Mouse (Mus musculus) cerebellum, adult 11-12 months (tissue): ENCODE measurements around the gene Ahnak.

Experiments
- DNase-seq: peaks from one replicate; pipeline ENCODE4 v3.0.0; 2022

The Ahnak gene

DNA sequence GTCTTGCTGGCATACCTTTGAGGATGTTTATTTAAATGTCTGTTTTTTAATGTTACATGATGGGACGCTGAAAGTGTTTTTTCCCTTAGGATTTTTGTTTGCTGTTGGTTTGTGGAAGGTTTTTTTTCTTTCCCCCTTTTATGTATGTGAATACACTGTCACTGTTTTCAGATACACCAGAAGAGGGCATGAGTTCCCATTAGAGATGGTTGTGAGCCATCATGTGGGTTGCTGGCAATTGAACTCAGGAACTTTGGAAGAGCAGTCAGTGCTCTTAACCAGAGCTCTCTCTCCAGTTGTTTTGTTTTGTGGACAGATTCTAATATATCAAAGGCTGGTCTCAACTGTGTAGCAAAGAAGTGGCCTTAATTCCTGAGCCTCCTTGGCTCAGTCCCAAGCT lies 14.4 kb upstream of the Ahnak start:
- DNase-seq, result no peak

- no peak for DNase-seq
These were observed 13.6 kb upstream of the Ahnak start for GRCm38 (mm10) chr19:8975491-8975890.

DNA sequence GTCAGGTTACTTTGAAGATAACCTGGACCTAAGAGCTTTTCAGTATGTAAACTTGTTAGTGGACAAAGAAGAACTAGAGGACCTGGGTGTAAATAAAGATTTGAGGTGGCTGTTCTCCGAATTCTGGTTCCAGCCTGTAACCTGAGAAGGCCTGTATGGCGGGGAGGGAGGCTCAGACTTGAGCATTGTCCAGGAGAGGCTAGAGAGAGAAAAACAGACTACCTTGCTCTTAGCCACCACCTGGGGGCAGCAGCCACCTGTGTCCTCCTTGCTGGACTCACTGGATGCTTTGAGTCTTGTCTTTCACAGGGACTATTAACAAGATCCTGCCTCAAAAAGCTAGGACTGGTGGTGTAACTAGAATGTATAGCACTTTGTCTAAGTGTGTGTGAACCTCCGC lies 12.5 kb upstream of the Ahnak start:
- no peak for DNase-seq

DNA sequence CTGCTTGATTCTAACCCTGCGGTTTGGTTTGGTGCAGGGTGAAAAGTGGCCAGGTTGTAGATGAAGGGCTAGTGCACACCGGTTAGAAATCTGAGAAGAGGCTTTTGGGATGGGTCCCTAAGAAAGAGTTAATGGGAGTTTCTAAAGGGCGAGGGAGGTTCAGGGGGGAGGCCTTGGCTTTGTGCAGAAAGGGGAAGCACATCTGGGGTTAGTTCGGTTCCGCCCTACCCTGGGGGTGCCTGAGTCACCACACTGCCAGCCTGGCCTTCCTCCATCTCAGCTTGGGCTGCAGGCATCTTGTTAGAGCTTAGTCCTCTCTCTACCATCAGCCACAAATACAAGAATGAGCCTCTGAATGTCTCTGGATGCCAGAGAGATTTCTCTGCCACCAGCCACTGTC lies 8.3 kb upstream of the Ahnak start:
- DNase-seq, result no peak

DNA sequence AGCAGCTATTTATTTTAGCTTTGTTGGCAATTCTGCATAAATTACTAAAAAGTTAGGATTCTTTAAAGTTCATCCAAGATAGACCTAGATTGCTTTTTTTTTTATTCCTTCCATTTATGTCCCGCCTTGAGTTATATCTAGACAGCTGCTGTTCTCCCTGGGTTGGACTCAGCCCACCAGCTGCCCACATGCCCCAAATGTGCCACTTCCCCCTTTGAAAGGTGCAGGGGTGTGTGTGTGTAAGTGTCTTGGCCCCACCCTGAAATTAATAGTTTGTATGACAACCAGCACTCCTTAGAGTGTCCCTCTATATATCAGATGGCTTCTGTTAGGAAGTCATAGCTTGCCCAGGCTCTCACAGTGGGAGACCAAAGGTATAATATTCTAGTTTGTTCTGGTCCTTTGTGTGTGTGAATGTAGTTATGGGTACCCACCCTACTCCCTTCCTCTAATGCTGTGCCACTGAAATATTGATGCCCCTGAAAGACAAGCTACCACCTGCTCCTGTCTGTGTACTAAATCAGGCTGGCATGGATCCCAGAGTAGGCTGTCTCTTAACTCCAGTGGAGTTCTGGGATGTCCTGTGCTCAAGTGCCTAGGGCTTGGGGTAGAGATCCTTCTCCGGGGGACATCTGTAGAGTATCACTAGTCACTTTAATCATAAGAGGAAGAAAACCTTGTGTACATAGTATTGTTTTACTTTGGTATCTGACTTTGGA lies 7.5 kb upstream of the Ahnak start:
- DNase-seq, result no peak

DNA sequence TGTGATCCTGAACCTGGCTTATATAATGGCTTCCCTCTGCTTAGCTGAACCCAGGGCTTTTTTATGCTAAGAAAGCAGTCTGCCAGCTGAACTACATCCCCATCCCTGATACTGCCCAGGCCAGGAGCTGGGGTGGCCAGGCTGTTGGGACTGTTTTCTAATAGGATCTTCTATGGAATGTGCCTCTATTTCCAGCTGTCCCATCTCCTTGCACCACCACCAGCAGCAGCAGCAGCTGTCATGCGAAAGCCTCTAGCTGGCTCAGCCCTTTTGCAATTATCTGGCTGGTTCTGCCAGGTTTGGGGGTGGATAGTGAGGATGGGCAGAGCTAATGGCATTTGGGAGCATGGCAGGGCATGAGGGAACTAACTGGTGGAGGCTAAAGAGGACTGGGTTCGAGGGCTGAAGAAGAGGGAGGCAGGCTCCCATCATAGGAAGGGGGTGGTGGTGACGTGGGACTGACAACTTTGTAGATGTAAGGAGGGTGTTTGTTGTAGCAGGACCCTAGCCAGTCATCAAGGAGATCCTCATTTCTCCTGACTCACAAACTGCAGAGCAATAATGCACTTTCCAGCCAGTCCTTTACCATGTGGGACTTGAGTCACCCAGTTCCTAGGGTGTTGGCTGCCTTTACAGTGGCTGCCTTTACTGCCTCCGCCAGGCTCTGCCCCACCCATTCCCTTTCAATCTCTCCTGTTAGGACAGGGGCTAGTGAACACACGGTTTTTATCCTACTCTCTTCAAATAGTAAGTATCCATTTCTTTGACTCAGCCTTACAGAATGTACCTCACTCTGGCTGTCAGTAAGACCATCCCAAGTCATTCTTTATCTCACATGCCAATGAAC lies 6.6 kb upstream of the Ahnak start:
- no peak for DNase-seq

- DNase-seq, result no peak
These were observed 5.9 kb upstream of the Ahnak start for GRCm38 (mm10) chr19:8983150-8983650.

- DNase-seq, result no peak
These were observed 4.7 kb upstream of the Ahnak start for GRCm38 (mm10) chr19:8984255-8984868.

DNA sequence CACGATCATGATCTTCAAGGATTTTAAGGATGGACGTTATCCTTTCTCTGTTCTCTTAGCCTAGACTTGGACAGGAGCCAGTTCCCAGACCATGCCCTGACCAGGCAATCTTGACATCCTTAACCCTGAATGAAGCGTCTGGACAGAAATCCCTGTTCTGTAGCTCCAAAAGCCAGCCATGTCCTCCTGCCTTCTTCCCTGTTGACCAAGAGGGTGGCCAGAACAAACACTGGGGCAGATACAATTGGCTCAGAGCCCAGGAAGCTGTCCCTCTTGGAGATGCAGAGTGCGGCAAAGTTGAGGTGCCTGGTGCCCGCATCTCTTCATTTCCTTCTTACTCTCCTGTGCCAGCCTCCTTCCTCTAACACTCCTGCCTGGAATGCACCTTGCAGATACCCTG lies 3.2 kb upstream of the Ahnak start:
- DNase-seq, result no peak

- DNase-seq, result no peak
These were observed 1.3 kb upstream of the Ahnak start for GRCm38 (mm10) chr19:8987816-8988215.

- DNase-seq, result no peak
These were observed 578 bp upstream of the Ahnak start for GRCm38 (mm10) chr19:8988346-8989065.

- DNase-seq, result no peak
These were observed 715 bp downstream of the Ahnak start for GRCm38 (mm10) chr19:8989567-8990431.

- no peak for DNase-seq
These were observed 1.5 kb downstream of the Ahnak start for GRCm38 (mm10) chr19:8990432-8991102.

DNA sequence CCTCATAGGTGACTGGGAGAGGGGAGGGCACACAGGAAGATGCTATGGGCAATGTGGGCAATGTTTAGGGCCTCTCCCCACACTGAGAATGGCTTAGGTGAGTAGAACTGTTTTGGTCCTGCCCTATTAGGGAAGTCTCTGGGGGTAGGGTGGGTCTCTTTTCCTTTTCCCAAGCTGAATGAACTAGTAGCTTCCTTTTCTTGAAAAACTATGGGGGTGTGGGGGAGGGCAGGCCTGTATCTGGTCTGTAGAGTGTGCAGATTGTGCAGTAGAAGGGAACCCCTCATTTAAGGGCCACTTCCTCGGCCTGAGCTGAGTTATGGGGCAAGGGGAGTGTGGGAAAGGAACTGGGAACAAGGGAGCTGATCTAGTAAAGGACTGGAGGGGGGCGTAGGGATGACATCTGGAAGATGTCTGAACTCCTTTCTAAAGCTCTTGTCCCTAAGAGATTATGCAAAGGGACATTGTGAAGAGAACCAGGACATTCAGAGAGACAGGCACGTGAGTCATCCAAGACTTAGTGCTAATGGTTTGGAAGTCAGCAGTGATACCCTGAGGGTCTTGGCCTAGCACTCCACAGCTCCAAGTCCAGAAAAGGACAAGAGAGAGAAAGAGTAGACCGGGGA lies 2.3 kb downstream of the Ahnak start:
- DNase-seq, result no peak

- no peak for DNase-seq
These were observed 3.0 kb downstream of the Ahnak start for GRCm38 (mm10) chr19:8991871-8992735.

GRCm38 (mm10) chr19:8992769-8993624 lies 3.9 kb downstream of the Ahnak start:
- DNase-seq, result no peak

DNA sequence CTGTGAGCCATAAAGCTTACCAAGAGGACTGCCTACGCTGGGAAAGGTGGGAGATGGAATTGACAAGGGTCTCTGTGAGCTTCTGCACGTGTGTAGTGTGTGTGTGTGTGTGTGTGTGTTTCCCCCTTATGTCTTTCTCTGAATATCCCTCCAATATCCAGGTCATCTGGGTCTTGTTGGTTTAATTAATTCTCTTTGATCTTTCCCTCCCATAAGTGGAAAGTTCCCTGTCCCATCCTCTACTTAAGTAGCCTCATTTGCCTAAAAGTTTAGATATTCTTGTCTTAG lies 4.5 kb downstream of the Ahnak start:
- DNase-seq, result no peak

- DNase-seq, result no peak
These were observed 5.9 kb downstream of the Ahnak start for GRCm38 (mm10) chr19:8994813-8995607.
